Mouse (Mus musculus): ENCODE data around the gene Cox18.
A peak's percentile ranks its signal among the peaks of the same experiment; 100 is the strongest.
"Not testable (repeated sequence)": the region's sequence is repeated elsewhere in the genome, so short reads cannot be mapped to it uniquely, and the experiment has no call there.

Gene Cox18

GRCm38 (mm10) chr5:90223534-90224381 lies at the start of gene Cox18:
Gene Cox18, minus strand, starts transcription at chr5:90224001.
- ATAC-seq (ENCODE audit: insufficient number of reproducible peaks, low FRiP score, low TSS enrichment): peak; percentile 97

- ATAC-seq (ENCODE audit: insufficient number of reproducible peaks, low FRiP score, low TSS enrichment): not testable (repeated sequence)
Observed at GRCm38 (mm10) chr5:90262230-90262629, 38.4 kb upstream of the Cox18 start.

- ATAC-seq (ENCODE audit: insufficient number of reproducible peaks, low FRiP score, low TSS enrichment): no peak
Observed at GRCm38 (mm10) chr5:90257023-90257422, 33.2 kb upstream of the Cox18 start.

- no peak for ATAC-seq (ENCODE audit: insufficient number of reproducible peaks, low FRiP score, low TSS enrichment)
Observed at GRCm38 (mm10) chr5:90247503-90247902, 23.7 kb upstream of the Cox18 start.

GRCm38 (mm10) chr5:90246987-90247386 lies 23.2 kb upstream of the Cox18 start:
- ATAC-seq (ENCODE audit: insufficient number of reproducible peaks, low FRiP score, low TSS enrichment): no peak

- no peak for ATAC-seq (ENCODE audit: insufficient number of reproducible peaks, low FRiP score, low TSS enrichment)
Observed at GRCm38 (mm10) chr5:90246567-90246966, 22.8 kb upstream of the Cox18 start.

GRCm38 (mm10) chr5:90245416-90245815 lies 21.6 kb upstream of the Cox18 start:
- no peak for ATAC-seq (ENCODE audit: insufficient number of reproducible peaks, low FRiP score, low TSS enrichment)

GRCm38 (mm10) chr5:90235217-90235616 lies 11.4 kb upstream of the Cox18 start:
- ATAC-seq (ENCODE audit: insufficient number of reproducible peaks, low FRiP score, low TSS enrichment): no peak

- ATAC-seq (ENCODE audit: insufficient number of reproducible peaks, low FRiP score, low TSS enrichment): no peak
Observed at GRCm38 (mm10) chr5:90233305-90233704, 9.5 kb upstream of the Cox18 start.

- no peak for ATAC-seq (ENCODE audit: insufficient number of reproducible peaks, low FRiP score, low TSS enrichment)
Observed at GRCm38 (mm10) chr5:90229760-90230159, 6.0 kb upstream of the Cox18 start.

- ATAC-seq (ENCODE audit: insufficient number of reproducible peaks, low FRiP score, low TSS enrichment): no peak
Observed at GRCm38 (mm10) chr5:90226696-90227095, 2.9 kb upstream of the Cox18 start.

GRCm38 (mm10) chr5:90224730-90225129 lies 929 bp upstream of the Cox18 start:
- ATAC-seq (ENCODE audit: insufficient number of reproducible peaks, low FRiP score, low TSS enrichment): no peak

GRCm38 (mm10) chr5:90222937-90223336 lies 864 bp downstream of the Cox18 start:
- ATAC-seq (ENCODE audit: insufficient number of reproducible peaks, low FRiP score, low TSS enrichment): no peak

- no peak for ATAC-seq (ENCODE audit: insufficient number of reproducible peaks, low FRiP score, low TSS enrichment)
Observed at GRCm38 (mm10) chr5:90217791-90218190, 6.0 kb downstream of the Cox18 start.

- no peak for ATAC-seq (ENCODE audit: insufficient number of reproducible peaks, low FRiP score, low TSS enrichment)
Observed at GRCm38 (mm10) chr5:90217226-90217625, 6.6 kb downstream of the Cox18 start.

- no peak for ATAC-seq (ENCODE audit: insufficient number of reproducible peaks, low FRiP score, low TSS enrichment)
Observed at GRCm38 (mm10) chr5:90213356-90213755, 10.4 kb downstream of the Cox18 start.

GRCm38 (mm10) chr5:90203168-90203567 lies 20.6 kb downstream of the Cox18 start:
- ATAC-seq (ENCODE audit: insufficient number of reproducible peaks, low FRiP score, low TSS enrichment): no peak

- no peak for ATAC-seq (ENCODE audit: insufficient number of reproducible peaks, low FRiP score, low TSS enrichment)
Observed at GRCm38 (mm10) chr5:90202447-90203117, 21.2 kb downstream of the Cox18 start.

- no peak for ATAC-seq (ENCODE audit: insufficient number of reproducible peaks, low FRiP score, low TSS enrichment)
Observed at GRCm38 (mm10) chr5:90199922-90200632, 23.7 kb downstream of the Cox18 start.

- 0 out of 2 replicates have a peak, but pooled peaks have one; percentile 49 for ATAC-seq (ENCODE audit: insufficient number of reproducible peaks, low FRiP score, low TSS enrichment)
Observed at GRCm38 (mm10) chr5:90194831-90195230, 29.0 kb downstream of the Cox18 start.

- no peak for ATAC-seq (ENCODE audit: insufficient number of reproducible peaks, low FRiP score, low TSS enrichment)
Observed at GRCm38 (mm10) chr5:90182782-90183181, 41.0 kb downstream of the Cox18 start.
